Mouse (Mus musculus) stomach, embryonic 14.5 days (tissue): ENCODE data around the gene Ank. TPM values are rescaled to one million over a fixed set of nuclear protein-coding genes. Genes with fewer than 3 reads are reported as not detected.

ENCODE experiments used
- ATAC-seq: fragments of 200-750 bp; cut with Nextera tagmentation; 2 replicates; pipeline ENCODE4 v1.8.0; 2017; ENCODE audit warnings: low read depth, moderate TSS enrichment; ENCODE audit not compliant: insufficient number of reproducible peaks, insufficient read depth, low FRiP score
- H3K27ac ChIP-seq: fragments of 300-500 bp; sonication (generic); 2 replicates; pipeline ENCODE4 v1.5.1; 2014; ENCODE audit warnings: mild to moderate bottlenecking, low read length, moderate library complexity, mixed read lengths
- H3K27me3 ChIP-seq: fragments of 300-500 bp; sonication (generic); 2 replicates; pipeline ENCODE4 v1.6.1; 2014; ENCODE audit warnings: low read length, control low read depth, mixed read lengths; ENCODE audit not compliant: control insufficient read depth, insufficient read depth
- H3K36me3 ChIP-seq: fragments of 300-500 bp; sonication (generic); 2 replicates; pipeline ENCODE4 v1.6.1; 2014; ENCODE audit warnings: mild to moderate bottlenecking, control low read depth, low read length, moderate library complexity, mixed read lengths; ENCODE audit not compliant: control insufficient read depth, insufficient read depth
- H3K4me1 ChIP-seq: fragments of 300-500 bp; sonication (generic); 2 replicates; pipeline ENCODE4 v1.6.1; 2014; ENCODE audit warnings: low read length, control low read depth, mixed read lengths; ENCODE audit not compliant: control insufficient read depth, insufficient read depth
- H3K4me2 ChIP-seq: fragments of 300-500 bp; sonication (generic); replicated peaks from 2 replicates; pipeline ENCODE4 v1.6.1; 2014; ENCODE audit warnings: low read depth, low read length, control low read depth
- H3K4me3 ChIP-seq: fragments of 300-500 bp; sonication (generic); 2 replicates; pipeline ENCODE4 v1.5.1; 2014; ENCODE audit warnings: low read depth, low read length, control low read depth
- H3K9ac ChIP-seq: fragments of 300-500 bp; sonication (generic); replicated peaks from 2 replicates; pipeline ENCODE4 v1.6.1; 2014; ENCODE audit warnings: low read depth, mild to moderate bottlenecking, control low read depth, low read length, moderate library complexity, mixed read lengths
- H3K9me3 ChIP-seq: fragments of 300-500 bp; sonication (generic); 2 replicates; pipeline ENCODE4 v1.6.1; 2016; ENCODE audit warnings: low read depth, low read length, control low read depth; ENCODE audit not compliant: control insufficient read depth
- whole genome bisulfite sequencing: fragments of 180-500 bp; shearing (Covaris S2); extraction: QIAGEN DNeasy Blood & Tissue Kit; methylation state at CpG from one replicate; pipeline ENCODE4 v1.1.7; 2014; 5-methylcytosine and 5-hydroxymethylcytosine counted together
- polyA plus RNA-seq: library from polyadenylated mRNA; unstranded; fragments of >200 nt; fragmentation: Nextera tagmentation; extraction: Ambion mirVana; gene quantifications from 2 replicates; pipeline ENCODE4 v1.2.1, GENCODE M21; 2014

Ank gene
- polyA plus RNA-seq, 1 experiment from 2014 or later, result 13.7 TPM

DNA sequence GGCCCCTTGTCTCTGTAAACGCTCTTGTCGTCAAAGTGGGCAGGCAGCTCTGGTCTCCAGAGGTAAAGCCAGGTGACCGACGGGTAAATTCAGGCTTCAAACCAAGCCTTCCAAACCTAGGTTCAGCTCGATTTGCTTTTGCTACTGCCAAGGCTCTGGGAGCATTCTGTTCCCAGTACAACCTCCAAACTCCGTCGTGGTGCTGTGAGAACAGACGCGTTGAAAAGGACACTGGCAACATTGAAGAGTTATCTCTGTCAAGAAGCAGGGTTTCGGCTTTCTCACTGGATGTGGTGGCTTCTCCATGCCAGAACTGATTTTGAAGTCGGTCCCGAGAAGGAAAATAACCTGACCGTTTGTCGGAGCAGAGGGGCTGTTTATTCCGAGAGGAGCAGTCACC lies 9.5 kb downstream of the Ank start:
- H3K27me3 ChIP-seq, result no peaks in the 10 kb centered on the region
- no peaks in the 10 kb centered on the region for H3K9me3 ChIP-seq
- no peak overlapping the region for H3K4me3 ChIP-seq
- H3K4me2 ChIP-seq, result no peak overlapping the region
- WGBS, result 74% methylated on average over 15 of the region's 15 CpGs
- ATAC-seq, result no peak
- H3K4me1 ChIP-seq, result no peaks in the 10 kb centered on the region
- no peak overlapping the region for H3K9ac ChIP-seq
- no peaks in the 10 kb centered on the region for H3K36me3 ChIP-seq
- no peak overlapping the region for H3K27ac ChIP-seq

DNA sequence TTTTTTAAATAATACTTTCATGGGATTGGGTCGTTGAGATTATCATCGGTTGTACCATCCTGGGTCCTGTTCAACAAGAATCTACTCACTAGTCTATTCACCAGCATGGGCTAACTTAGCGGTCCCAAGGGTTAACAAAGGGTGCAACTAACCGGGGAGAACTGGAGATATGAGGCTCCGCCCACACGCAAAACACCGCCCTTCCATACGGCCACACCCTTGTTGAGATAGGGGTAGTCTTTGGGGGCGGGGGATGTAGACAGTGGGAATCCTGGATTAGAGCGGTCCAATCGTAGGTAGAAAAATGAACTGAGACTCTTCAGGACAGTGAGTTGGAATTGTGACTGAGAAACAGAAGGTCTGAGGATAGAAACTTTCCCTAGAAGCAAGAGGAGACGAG lies 10.2 kb downstream of the Ank start:
- Histone ChIP-seq H3K9ac (no peak overlapping the region), H3K9me3 (no peaks in the 10 kb centered on the region), H3K27ac (no peak overlapping the region), H3K27me3 (no peaks in the 10 kb centered on the region), H3K4me2 (no peak overlapping the region), H3K4me3 (no peak overlapping the region), H3K4me1 (no peaks in the 10 kb centered on the region), H3K36me3 (no peaks in the 10 kb centered on the region)
- no peak for ATAC-seq
- WGBS, result 78% methylated on average over 12 of the region's 12 CpGs

DNA sequence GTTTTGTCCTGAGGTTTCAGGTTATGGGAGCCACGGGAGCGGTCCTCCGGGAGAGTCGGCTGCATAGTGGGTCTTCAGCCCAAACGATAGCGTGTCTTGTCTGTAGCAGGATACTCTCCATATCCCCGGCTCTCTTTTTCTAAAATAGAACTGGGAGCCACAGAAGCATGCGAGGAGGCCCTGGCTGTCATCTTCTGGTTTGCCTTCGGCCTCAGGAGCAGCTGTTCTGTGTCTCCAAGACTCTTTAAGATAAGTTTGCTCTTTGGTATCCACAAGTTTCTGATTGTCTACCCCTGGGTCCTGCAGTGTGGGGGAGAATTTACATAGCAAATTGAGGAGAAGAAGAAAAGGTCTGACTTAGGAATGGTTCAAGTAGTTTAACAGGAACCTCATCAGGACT lies 10.7 kb downstream of the Ank start:
- Histone ChIP-seq H3K4me2 (no peak overlapping the region), H3K27ac (no peak overlapping the region), H3K4me3 (no peak overlapping the region), H3K27me3 (no peaks in the 10 kb centered on the region), H3K9me3 (no peaks in the 10 kb centered on the region), H3K9ac (no peak overlapping the region), H3K4me1 (no peaks in the 10 kb centered on the region), H3K36me3 (no peaks in the 10 kb centered on the region)
- ATAC-seq, result no peak
- 87% methylated on average over 9 of the region's 9 CpGs for WGBS

DNA sequence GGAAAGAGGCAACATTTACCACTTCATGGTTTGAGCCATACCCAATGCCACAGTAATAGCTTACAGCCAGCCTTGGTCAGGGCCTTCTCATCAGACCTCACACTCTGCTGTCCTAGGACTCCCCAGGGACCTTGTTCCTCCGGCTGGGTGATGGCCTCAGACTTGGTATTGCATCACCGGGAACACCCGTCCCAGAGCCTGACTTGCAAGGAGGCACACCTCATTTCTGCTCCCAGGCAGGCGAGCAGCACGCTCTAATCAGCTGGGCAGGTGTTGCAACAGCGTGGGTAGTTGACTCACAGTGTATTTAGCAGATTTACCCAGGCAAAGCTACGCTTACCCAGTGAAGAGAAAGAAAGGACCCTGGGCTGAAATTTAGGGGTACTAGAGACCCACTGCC lies 11.2 kb downstream of the Ank start:
- peak; percentile 71; the same call in 1 of the 2 replicates for ATAC-seq
- no peak overlapping the region for H3K4me2 ChIP-seq
- H3K27ac ChIP-seq, result no peak overlapping the region
- no peak overlapping the region for H3K9ac ChIP-seq
- H3K9me3 ChIP-seq, result no peaks in the 10 kb centered on the region
- no peaks in the 10 kb centered on the region for H3K4me1 ChIP-seq
- no peaks in the 10 kb centered on the region for H3K36me3 ChIP-seq
- 69% methylated on average over 7 of the region's 7 CpGs for WGBS
- H3K27me3 ChIP-seq, result no peaks in the 10 kb centered on the region
- H3K4me3 ChIP-seq, result no peak overlapping the region

DNA sequence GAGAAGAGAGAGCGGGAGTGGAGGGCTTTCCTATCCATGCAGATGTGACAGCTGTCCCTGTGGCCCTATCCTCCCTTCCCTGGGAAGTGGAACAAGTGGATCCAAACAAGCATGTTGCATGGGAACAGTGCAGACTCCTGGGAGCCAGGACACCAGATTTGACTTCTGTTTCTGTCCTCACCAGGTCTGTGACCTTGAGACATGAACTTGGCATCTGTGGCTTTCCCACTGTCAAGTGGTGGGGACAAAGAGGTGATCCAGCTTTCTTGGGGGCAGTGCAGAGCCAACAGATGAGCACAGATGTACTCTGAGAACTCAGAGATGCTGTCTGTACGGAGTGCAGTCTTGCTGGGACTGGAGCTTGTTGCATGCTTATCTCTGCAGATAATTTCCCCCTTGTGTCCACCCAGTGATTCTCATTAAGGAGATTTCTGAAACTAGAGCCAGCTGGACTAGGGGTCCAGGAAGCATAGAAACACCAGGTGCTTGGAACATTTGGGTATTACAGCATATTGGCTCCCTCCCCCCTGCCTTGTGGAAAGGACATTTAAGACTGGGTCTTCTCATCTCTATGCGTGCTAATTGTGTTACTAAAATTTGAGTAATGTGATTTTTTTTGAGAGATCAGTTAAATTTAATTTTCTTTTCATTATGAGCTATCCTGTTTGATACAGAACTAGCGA lies 14.0 kb downstream of the Ank start:
- no peaks in the 10 kb centered on the region for H3K4me1 ChIP-seq
- WGBS, result 81% methylated on average over 4 of the region's 4 CpGs
- no peak overlapping the region for H3K4me3 ChIP-seq
- H3K9ac ChIP-seq, result no peak overlapping the region
- H3K27me3 ChIP-seq, result no peaks in the 10 kb centered on the region
- no peaks in the 10 kb centered on the region for H3K9me3 ChIP-seq
- H3K36me3 ChIP-seq, result no peaks in the 10 kb centered on the region
- H3K4me2 ChIP-seq, result no peak overlapping the region
- no peak overlapping the region for H3K27ac ChIP-seq
- ATAC-seq, result no peak

DNA sequence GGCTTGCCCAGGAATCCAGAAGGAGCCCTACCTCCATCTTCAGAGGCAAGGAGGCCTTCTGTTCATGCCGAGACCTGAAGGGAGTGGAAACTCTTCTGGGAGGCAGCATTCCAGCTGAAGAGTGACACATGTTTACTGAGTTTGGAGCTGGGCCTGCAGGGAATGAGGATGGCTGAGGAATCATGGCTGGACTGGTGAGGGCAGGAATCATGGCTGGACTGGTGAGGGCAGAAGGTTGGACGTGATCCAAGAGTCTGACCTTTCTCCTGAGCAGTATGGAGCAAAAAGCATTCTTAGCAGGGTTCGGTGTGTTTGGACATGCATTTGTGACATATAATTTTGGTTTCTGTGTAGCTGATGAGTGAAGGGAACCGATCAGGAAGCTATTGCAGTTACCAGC lies 15.5 kb downstream of the Ank start:
- no peaks in the 10 kb centered on the region for H3K36me3 ChIP-seq
- H3K4me2 ChIP-seq, result no peak overlapping the region
- H3K4me3 ChIP-seq, result no peak overlapping the region
- H3K27ac ChIP-seq, result no peak overlapping the region
- no peaks in the 10 kb centered on the region for H3K27me3 ChIP-seq
- H3K9ac ChIP-seq, result no peak overlapping the region
- 61% methylated on average over 4 of the region's 4 CpGs for WGBS
- no peaks in the 10 kb centered on the region for H3K9me3 ChIP-seq
- H3K4me1 ChIP-seq, result peaks cover 11% of the 10 kb centered on the region; the same call in 1 of the 2 replicates
- no peak for ATAC-seq

DNA sequence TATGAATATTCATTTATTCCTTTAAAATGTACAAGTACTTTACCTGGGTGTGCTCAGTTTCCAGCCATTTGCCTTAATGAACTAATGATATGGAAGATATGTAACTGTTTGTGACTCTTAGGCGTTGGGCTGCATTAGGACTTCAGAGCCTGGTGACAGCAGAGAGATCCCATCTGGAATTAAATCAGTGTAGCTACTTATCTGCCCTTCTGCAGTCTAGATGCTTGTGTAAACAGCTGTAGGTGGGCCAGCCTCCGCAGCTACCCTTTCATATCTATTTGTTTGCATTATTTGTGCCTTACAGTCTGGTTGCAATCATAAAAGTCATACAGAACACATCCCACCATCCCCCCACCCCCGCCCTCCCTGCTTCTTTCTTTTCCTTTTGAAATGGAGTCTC lies 16.7 kb downstream of the Ank start:
- ATAC-seq, result no peak
- WGBS, result 40% methylated on average over 3 of the region's 3 CpGs
- H3K27ac ChIP-seq, result no peak overlapping the region

DNA sequence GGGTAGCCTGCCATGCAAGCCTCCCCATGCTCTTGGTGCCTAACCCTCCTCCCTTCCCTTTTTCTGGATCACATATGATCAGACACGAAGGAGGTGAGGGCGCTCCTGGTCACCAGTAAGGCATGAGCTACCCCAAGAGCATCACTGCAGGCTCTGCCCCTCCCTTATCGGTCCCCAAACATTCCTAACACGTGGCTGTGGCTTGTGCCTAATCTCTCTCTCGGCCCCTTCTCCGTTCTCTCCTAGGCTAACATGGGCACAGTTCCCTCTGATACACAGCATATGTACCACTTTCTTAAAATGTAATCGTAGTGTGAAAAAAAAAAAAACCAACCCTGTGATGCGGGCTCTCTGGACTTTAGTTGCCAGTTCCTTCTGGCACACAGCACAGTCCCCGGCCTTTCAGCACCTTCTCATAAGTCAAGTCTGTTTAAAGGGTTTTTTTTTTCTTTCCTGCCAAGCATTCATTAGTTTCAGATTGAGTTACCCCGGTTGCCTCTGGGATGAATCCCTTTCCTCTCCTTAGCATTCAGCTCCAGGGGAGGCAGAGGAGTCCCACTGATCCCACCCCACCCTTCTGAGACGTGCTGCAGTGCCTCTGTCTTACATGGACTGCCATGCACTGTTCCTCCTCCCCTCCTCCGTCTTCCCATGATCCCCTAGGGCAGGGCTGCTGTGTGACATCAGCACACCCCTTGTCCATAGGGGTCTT lies 19.2 kb downstream of the Ank start:
- Histone ChIP-seq H3K4me1 (peaks cover 21% of the 10 kb centered on the region; the same call in 1 of the 2 replicates), H3K27me3 (no peaks in the 10 kb centered on the region), H3K27ac (no peak overlapping the region)

More for the DNA sequence above, 16.7 kb downstream of the Ank start:
- Histone ChIP-seq H3K4me2 (no peak overlapping the region), H3K9ac (no peak overlapping the region), H3K9me3 (no peaks in the 10 kb centered on the region), H3K4me3 (no peak overlapping the region), H3K4me1 (peaks cover 15% of the 10 kb centered on the region; the same call in 1 of the 2 replicates), H3K36me3 (no peaks in the 10 kb centered on the region), H3K27me3 (no peaks in the 10 kb centered on the region)

More for the DNA sequence above, 19.2 kb downstream of the Ank start:
- H3K4me2 ChIP-seq, result no peak overlapping the region
- peak; percentile 57; the same call in 1 of the 2 replicates for ATAC-seq
- no peaks in the 10 kb centered on the region for H3K36me3 ChIP-seq
- 27% methylated on average over 12 of the region's 12 CpGs for WGBS
- H3K9ac ChIP-seq, result no peak overlapping the region
- H3K9me3 ChIP-seq, result no peaks in the 10 kb centered on the region
- H3K4me3 ChIP-seq, result no peak overlapping the region
